Mouse (Mus musculus) lung, postnatal 10 days (tissue): Measurements from ENCODE around the gene Krtap2-4.

ENCODE experiments used
- DNase-seq: peaks from one replicate; pipeline ENCODE4 v3.0.0; 2021

The Krtap2-4 gene

GRCm38 (mm10) chr11:99581564-99581963, 33.1 kb downstream of the Krtap2-4 start:
- no peak for DNase-seq

- no peak for DNase-seq
These were observed 33.6 kb downstream of the Krtap2-4 start for GRCm38 (mm10) chr11:99581051-99581450.

GRCm38 (mm10) chr11:99580636-99581035, 34.0 kb downstream of the Krtap2-4 start, which contains the start of gene Krtap1-5:
TSS of gene Krtap1-5 (minus strand) at chr11:99581016.
- no peak for DNase-seq

- DNase-seq: peak; percentile 85
These were observed 40.5 kb downstream of the Krtap2-4 start for GRCm38 (mm10) chr11:99574106-99574505.

GRCm38 (mm10) chr11:99573164-99573563, 41.5 kb downstream of the Krtap2-4 start:
- no peak for DNase-seq

- DNase-seq: no peak
These were observed 48.1 kb downstream of the Krtap2-4 start, which contains the start of gene Krtap3-1 for GRCm38 (mm10) chr11:99566530-99566929. TSS of gene Krtap3-1 (minus strand) at chr11:99566630.
